Mouse (Mus musculus): ENCODE measurements around the gene Mcrip1. TPM values are rescaled to one million over a fixed set of nuclear protein-coding genes. Genes with fewer than 3 reads are reported as not detected.

The Mcrip1 gene
- polyA plus RNA-seq, 1 experiment: 30.3 TPM

DNA sequence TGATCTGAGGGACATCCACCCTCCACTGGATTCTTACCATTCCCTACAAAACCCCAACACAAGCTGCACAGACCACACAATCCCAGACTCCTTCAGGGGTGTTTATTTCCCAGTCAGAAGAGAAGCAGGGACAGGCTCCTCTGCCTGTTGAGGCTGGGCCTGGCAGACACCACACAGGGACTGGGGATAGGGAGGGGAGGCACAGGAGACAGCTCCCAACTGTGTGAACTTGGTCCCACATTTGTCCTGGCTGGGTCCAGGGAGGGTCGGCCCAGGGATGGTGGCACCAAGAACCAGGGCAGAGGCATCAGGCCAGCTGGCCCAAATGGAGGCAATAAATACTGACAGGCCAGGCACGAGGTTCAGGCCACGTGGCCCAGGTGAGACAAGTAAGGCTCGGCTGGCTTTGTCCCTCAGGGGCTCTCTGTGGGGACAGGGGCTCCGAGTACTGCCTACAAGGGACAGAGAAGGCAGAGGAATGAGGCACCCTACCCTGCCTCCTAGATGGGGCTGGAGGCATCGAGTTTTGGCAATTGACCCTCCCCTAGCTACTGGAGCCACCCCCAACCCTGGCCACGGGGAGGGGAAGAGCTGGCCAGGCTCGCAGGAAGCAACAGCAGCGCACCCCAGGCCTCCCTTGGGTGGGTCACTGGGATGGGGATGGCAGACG, 28.6 kb upstream of the Mcrip1 start:
- 63% methylated on average over 10 of the region's 10 CpGs for WGBS
- TF ChIP-seq CTCF (IDR thresholded peaks at IDR 0.05; ENCODE audit: extremely low read depth, insufficient read length, insufficient replicate concordance, low read depth, low read length): no peak
- no peak for TF ChIP-seq POLR2A (IDR thresholded peaks at IDR 0.05; ENCODE audit: low read depth, low read length)
- Histone ChIP-seq H3K27ac (ENCODE audit: insufficient read depth, low read depth, low read length) (peak overlapping the region; percentile 93), H3K4me3 (ENCODE audit: low read depth, low read length) (no peak overlapping the region), H3K36me3 (ENCODE audit: control insufficient read depth, insufficient read depth, low read length) (peaks cover 26% of the 10 kb centered on the region), H3K27me3 (ENCODE audit: control insufficient read depth, insufficient read depth, low read length) (no peaks in the 10 kb centered on the region), H3K4me1 (ENCODE audit: control insufficient read depth, insufficient read depth, insufficient read length, low read length) (peaks cover 41% of the 10 kb centered on the region)

DNA sequence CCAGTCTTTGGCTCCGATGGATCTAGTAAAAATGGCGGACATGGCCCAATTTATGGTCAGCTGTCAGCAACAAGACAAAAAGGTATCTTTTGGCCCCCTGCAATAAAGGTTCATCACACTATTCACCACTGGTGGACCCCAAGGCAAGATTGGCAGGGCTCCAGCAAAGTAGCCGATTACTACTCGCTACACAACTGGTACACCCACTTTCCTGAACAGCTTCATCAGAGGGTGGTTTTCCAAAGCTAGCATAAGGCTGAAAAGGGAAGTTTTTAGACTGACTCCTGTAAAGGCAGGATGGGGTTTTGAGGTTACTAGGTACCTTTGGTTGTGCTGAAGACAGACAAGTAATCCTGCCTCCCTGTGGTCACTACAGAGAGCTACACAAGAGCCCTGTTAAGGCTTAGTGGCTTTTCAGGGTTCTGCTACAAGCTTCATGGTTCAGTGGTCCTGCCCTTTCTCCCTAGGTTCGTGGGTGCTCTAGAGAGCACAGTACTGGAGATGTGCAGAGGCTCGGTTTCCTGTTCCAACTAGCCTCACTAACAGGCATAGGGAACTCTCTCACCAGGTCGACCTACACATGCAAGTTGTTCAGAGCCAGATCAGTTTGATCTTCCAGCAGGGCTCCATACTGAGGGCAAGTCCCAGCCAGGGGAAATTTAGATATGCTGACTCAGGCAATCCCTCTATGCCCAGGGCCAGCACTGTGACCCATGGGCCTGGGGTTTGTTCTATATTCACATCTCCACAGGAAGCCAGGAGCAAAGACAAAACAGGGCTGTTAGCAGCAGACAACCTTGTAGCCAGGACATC, 27.9 kb upstream of the Mcrip1 start:
- WGBS: 46% methylated on average over 7 of the region's 7 CpGs
- Histone ChIP-seq H3K36me3 (ENCODE audit: control insufficient read depth, insufficient read depth, low read length) (peaks cover 26% of the 10 kb centered on the region), H3K27ac (ENCODE audit: insufficient read depth, low read depth, low read length) (peak overlapping the region; percentile 93), H3K27me3 (ENCODE audit: control insufficient read depth, insufficient read depth, low read length) (no peaks in the 10 kb centered on the region), H3K4me1 (ENCODE audit: control insufficient read depth, insufficient read depth, insufficient read length, low read length) (peaks cover 41% of the 10 kb centered on the region), H3K4me3 (ENCODE audit: low read depth, low read length) (peak overlapping the region; percentile 35)
- TF ChIP-seq CTCF (IDR thresholded peaks at IDR 0.05; ENCODE audit: extremely low read depth, insufficient read length, insufficient replicate concordance, low read depth, low read length): no peak
- 0 out of 2 replicates have a peak, but pooled peaks have one; percentile 8 for TF ChIP-seq POLR2A (IDR thresholded peaks at IDR 0.05; ENCODE audit: low read depth, low read length)

- Histone ChIP-seq H3K36me3 (ENCODE audit: control insufficient read depth, insufficient read depth, low read length) (peaks cover 27% of the 10 kb centered on the region), H3K4me1 (ENCODE audit: control insufficient read depth, insufficient read depth, insufficient read length, low read length) (peaks cover 35% of the 10 kb centered on the region), H3K27ac (ENCODE audit: insufficient read depth, low read depth, low read length) (peak overlapping the region; percentile 94), H3K27me3 (ENCODE audit: control insufficient read depth, insufficient read depth, low read length) (no peaks in the 10 kb centered on the region), H3K4me3 (ENCODE audit: low read depth, low read length) (no peak overlapping the region; the same call in 1 of the 2 replicates)
- no peak for TF ChIP-seq CTCF (IDR thresholded peaks at IDR 0.05; ENCODE audit: extremely low read depth, insufficient read length, insufficient replicate concordance, low read depth, low read length)
- TF ChIP-seq POLR2A (IDR thresholded peaks at IDR 0.05; ENCODE audit: low read depth, low read length): peak; percentile 72; the same call in 1 of the 2 replicates
- 53% methylated on average over 3 of the region's 3 CpGs for WGBS
These were observed 26.9 kb upstream of the Mcrip1 start for GRCm38 (mm10) chr11:120576365-120576981.

- peak overlapping the region; percentile 94 for H3K27ac ChIP-seq (ENCODE audit: insufficient read depth, low read depth, low read length)
- H3K27me3 ChIP-seq (ENCODE audit: control insufficient read depth, insufficient read depth, low read length): no peaks in the 10 kb centered on the region
- peaks cover 32% of the 10 kb centered on the region for H3K36me3 ChIP-seq (ENCODE audit: control insufficient read depth, insufficient read depth, low read length)
- TF ChIP-seq CTCF (IDR thresholded peaks at IDR 0.05; ENCODE audit: extremely low read depth, insufficient read length, insufficient replicate concordance, low read depth, low read length) (no peak), POLR2A (IDR thresholded peaks at IDR 0.05; ENCODE audit: low read depth, low read length) (no peak)
- H3K4me3 ChIP-seq (ENCODE audit: low read depth, low read length): no peak overlapping the region
- peaks cover 35% of the 10 kb centered on the region for H3K4me1 ChIP-seq (ENCODE audit: control insufficient read depth, insufficient read depth, insufficient read length, low read length)
These were observed 26.4 kb upstream of the Mcrip1 start for GRCm38 (mm10) chr11:120575940-120576339.

- Histone ChIP-seq H3K4me1 (ENCODE audit: control insufficient read depth, insufficient read depth, insufficient read length, low read length) (peaks cover 37% of the 10 kb centered on the region), H3K27ac (ENCODE audit: insufficient read depth, low read depth, low read length) (no peak overlapping the region), H3K27me3 (ENCODE audit: control insufficient read depth, insufficient read depth, low read length) (no peaks in the 10 kb centered on the region), H3K4me3 (ENCODE audit: low read depth, low read length) (no peak overlapping the region), H3K36me3 (ENCODE audit: control insufficient read depth, insufficient read depth, low read length) (peaks cover 41% of the 10 kb centered on the region)
- TF ChIP-seq CTCF (IDR thresholded peaks at IDR 0.05; ENCODE audit: extremely low read depth, insufficient read length, insufficient replicate concordance, low read depth, low read length): no peak
- TF ChIP-seq POLR2A (IDR thresholded peaks at IDR 0.05; ENCODE audit: low read depth, low read length): no peak
- 89% methylated on average over 2 of the region's 2 CpGs for WGBS
These were observed 25.5 kb upstream of the Mcrip1 start for GRCm38 (mm10) chr11:120575046-120575445.

- no peaks in the 10 kb centered on the region for H3K27me3 ChIP-seq (ENCODE audit: control insufficient read depth, insufficient read depth, low read length)
- peaks cover 37% of the 10 kb centered on the region for H3K36me3 ChIP-seq (ENCODE audit: control insufficient read depth, insufficient read depth, low read length)
- peaks cover 34% of the 10 kb centered on the region for H3K4me1 ChIP-seq (ENCODE audit: control insufficient read depth, insufficient read depth, insufficient read length, low read length)
- H3K27ac ChIP-seq (ENCODE audit: insufficient read depth, low read depth, low read length): peak overlapping the region; percentile 10; the same call in 1 of the 2 replicates
- H3K4me3 ChIP-seq (ENCODE audit: low read depth, low read length): no peak overlapping the region; the same call in 1 of the 2 replicates
- TF ChIP-seq CTCF (IDR thresholded peaks at IDR 0.05; ENCODE audit: extremely low read depth, insufficient read length, insufficient replicate concordance, low read depth, low read length) (no peak), POLR2A (IDR thresholded peaks at IDR 0.05; ENCODE audit: low read depth, low read length) (no peak)
- 31% methylated on average over 5 of the region's 5 CpGs for WGBS
These were observed 24.7 kb upstream of the Mcrip1 start for GRCm38 (mm10) chr11:120574278-120574600.

All from small intestine, adult 2 months (tissue).